Mouse (Mus musculus): ENCODE measurements around the gene Myo6.

Gene Myo6

GRCm38 (mm10) chr9:80164611-80165474 lies at the start of gene Myo6:
Gene Myo6, plus strand, starts transcription at chr9:80165031.
- peak; percentile 92 for DNase-seq (ENCODE audit: low read depth, low spot score)

DNA sequence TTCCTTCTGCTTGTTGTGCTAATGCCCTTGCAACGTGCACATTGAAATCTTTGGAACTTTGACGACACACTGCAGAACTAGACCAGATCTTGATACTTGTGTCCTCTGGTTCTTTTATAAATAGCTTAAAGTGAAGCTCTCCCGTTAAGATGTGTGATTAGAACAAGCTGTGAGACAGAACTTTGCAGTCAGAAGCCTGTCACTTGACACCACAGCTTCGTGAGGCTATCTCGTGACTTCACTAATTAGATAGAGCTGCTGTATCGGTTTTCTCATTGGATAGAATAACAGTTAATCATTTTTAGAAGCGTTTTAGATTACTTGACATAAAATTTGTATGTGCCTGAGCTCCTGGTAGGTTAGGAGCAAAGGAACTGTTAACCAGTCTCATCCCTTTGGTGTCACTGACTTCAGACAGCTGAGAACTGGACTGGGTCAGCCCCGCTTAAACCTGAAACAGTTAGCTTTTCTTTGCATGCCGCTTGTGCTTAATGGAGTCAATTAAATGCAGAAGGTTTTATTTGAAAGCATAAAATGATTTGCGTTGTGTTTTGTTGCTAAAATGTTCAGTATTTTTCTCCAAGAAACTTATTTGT lies 18.7 kb upstream of the Myo6 start:
- no peak for DNase-seq (ENCODE audit: low read depth, low spot score)

GRCm38 (mm10) chr9:80149594-80149993 lies 15.2 kb upstream of the Myo6 start:
- DNase-seq (ENCODE audit: low read depth, low spot score) = no peak

GRCm38 (mm10) chr9:80155277-80155676 lies 9.6 kb upstream of the Myo6 start:
- DNase-seq (ENCODE audit: low read depth, low spot score) = no peak

DNA sequence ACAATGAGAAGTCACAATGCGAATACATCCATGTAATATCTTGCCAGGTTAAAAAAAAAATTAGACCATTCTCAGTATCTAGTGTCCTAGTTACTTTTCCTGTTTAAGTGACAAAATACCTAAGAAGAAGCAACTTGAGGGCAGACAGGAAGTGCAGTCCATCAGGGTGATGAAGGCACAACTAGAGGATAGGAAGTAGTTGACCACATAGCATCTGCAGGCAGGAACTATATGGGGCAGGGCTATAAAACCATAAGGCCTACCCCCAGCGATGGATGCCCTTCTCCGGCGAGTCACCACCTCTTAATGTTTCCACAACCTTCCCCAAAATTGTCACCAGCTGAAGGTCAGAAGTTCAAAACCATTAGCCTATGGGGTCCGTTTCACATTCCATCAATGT lies 8.1 kb upstream of the Myo6 start:
- DNase-seq (ENCODE audit: low read depth, low spot score) = no peak

GRCm38 (mm10) chr9:80157840-80158465 lies 6.9 kb upstream of the Myo6 start:
- no peak for DNase-seq (ENCODE audit: low read depth, low spot score)

DNA sequence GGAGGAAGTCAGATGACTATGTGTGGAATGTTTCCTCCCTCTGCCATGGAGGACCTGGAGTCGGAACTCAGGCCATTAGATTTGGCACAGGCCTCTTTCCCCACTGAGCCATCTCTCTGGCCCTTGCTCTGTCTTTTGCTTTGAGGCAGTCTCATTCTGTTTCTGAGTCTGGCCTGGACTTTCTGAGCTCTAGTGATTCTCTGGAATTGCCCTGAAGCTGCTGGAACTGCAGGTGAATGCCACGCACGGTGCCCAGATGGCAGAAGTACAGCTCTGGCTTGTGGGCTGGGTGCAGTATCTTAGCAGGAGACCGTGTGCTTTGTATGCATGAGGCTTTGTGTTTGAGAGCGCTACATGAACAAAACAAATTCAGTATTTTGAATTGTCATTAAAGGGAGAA lies 5.9 kb upstream of the Myo6 start:
- DNase-seq (ENCODE audit: low read depth, low spot score) = no peak

DNA sequence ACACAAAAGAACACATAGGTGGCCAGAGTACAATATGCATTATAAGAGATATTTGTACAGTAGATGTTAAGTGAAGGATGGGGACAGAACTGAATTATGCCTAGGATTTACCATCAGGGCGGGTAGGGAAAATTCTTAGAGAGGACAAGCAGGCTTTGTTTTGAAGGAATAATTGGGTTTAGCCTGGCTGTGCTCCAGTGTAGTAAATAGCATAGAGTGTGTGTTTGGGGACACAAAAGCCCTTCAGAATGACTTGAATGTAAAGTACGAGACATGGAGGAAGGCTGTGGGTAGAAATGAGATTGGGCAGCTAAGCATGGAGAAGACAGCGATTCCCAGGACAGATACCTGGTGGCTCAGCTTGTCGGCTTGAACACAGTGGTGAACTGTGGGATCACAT lies 3.4 kb upstream of the Myo6 start:
- no peak for DNase-seq (ENCODE audit: low read depth, low spot score)

GRCm38 (mm10) chr9:80163126-80163723 lies 1.6 kb upstream of the Myo6 start:
- DNase-seq (ENCODE audit: low read depth, low spot score) = no peak

GRCm38 (mm10) chr9:80164191-80164590 lies 640 bp upstream of the Myo6 start:
- DNase-seq (ENCODE audit: low read depth, low spot score) = no peak

DNA sequence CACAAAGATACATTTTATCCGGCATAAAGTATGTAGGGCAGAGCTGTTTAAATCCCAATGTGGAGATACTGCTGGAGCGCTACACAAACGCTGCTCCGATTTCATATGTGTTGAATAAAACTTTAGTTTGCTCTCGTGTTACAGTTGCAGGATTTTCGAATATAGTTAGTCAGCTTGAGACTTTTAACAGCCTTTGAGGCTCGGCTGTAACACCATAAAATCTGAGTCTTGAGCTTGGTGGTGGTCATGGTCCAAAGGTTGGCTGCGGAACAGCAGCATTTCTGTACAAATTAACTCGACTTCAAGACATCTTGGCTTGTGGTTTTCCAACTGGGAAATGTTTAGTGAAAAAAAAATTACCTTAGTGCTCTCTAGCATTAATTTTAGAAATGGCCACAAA lies 859 bp downstream of the Myo6 start:
- no peak for DNase-seq (ENCODE audit: low read depth, low spot score)

DNA sequence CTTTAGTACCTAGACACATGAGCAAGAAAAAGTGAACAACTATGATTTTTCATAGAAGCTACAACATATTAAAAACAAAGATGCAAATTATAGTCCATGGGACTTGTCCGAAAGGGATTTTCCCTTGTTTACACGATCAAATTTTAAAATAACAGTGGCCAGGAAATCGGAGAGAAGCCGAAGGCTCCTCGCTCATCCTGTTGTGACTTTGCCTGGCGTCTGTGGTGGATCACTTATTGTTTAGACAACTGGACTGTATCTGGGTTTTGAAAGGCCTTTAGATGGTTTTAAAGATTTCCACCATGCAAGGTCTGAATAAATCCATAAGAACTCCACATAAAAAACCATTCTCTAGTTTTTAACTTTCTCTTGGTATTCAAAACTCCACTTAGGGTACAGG lies 1.6 kb downstream of the Myo6 start:
- DNase-seq (ENCODE audit: low read depth, low spot score) = no peak

- no peak for DNase-seq (ENCODE audit: low read depth, low spot score)
Observed at GRCm38 (mm10) chr9:80167089-80167488, 2.3 kb downstream of the Myo6 start.

DNA sequence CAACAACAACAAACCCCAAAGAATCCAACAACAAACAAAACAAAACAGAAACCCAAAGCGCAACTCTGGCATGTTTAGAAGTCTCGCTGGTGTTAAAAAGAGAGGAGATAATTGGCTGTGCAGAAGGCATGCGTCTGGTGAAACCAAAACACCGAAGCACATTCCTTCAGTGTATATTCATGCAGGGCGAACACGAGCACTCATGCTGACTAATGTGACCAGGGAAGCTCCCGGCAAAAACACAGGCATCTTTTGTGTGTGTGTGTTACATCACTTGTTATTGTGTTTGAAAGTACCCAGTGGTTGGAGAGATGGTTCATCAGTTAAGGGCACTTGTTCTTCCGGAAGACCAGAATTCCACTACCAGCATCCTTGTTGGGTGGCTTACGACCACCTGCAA lies 4.7 kb downstream of the Myo6 start:
- DNase-seq (ENCODE audit: low read depth, low spot score) = no peak

GRCm38 (mm10) chr9:80171241-80171640 lies 6.4 kb downstream of the Myo6 start:
- DNase-seq (ENCODE audit: low read depth, low spot score) = no peak

- no peak for DNase-seq (ENCODE audit: low read depth, low spot score)
Observed at GRCm38 (mm10) chr9:80172396-80173222, 7.8 kb downstream of the Myo6 start.

GRCm38 (mm10) chr9:80173629-80174028 lies 8.8 kb downstream of the Myo6 start:
- DNase-seq (ENCODE audit: low read depth, low spot score) = no peak

DNA sequence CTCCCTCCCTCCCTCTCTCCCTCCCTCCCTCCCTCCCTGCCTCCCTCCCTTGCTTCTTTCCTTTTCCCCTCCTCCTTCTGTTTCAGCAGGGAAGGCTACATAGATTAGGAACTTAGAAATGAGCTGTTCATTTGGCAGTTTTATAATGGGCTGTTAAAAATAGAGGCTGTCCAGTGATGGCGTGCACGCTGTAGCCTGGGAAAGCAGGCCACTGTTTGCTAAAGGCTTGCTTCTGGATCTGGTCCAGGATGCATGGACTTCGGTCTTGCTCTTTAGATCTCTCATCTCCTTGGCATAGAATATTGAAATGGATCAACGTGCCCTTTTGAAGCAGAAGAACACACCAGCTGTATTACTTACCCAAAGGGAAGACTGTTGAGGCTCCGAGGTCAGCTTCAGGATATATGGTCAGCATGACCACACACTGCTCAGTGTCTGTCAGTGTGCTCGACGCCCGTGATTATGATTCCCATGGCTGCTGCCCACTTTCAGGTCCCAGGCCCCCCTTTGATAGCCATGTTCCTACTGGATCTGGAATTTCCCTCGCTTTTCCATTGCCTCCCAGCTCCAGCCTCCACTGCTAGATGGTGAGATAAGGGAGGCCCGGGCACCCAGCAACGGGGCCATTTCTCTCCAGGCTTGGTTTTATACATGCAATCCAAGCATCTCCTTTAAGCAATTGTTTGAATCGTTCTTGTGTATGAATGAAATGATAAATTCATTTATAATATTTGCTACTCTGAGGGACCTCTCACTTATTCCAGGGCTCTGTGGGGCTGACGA lies 12.1 kb downstream of the Myo6 start:
- DNase-seq (ENCODE audit: low read depth, low spot score) = peak; percentile 64

- DNase-seq (ENCODE audit: low read depth, low spot score) = no peak
Observed at GRCm38 (mm10) chr9:80178670-80179069, 13.8 kb downstream of the Myo6 start.

GRCm38 (mm10) chr9:80179688-80180087 lies 14.9 kb downstream of the Myo6 start:
- no peak for DNase-seq (ENCODE audit: low read depth, low spot score)

- DNase-seq (ENCODE audit: low read depth, low spot score) = no peak
Observed at GRCm38 (mm10) chr9:80180771-80181170, 15.9 kb downstream of the Myo6 start.
